Mouse (Mus musculus) erythroblast, adult 5-6 weeks (primary cell): Measurements from ENCODE around the gene Fchsd2. TPM values are rescaled to one million over a fixed set of nuclear protein-coding genes. Genes with fewer than 3 reads are reported as not detected.
A peak's percentile ranks its signal among the peaks of the same experiment; 100 is the strongest.

Experiments
- ATAC-seq: replicated peaks from 2 replicates; pipeline ENCODE4 v1.8.0; 2016; ENCODE audit warnings: moderate number of reproducible peaks, mild to moderate bottlenecking, moderate TSS enrichment, inconsistent platforms; ENCODE audit not compliant: poor library complexity, low FRiP score, severe bottlenecking
- total RNA-seq, 2 experiments: library from RNA; stranded (forward) in 1 of 2; stranded (reverse) in 1 of 2; fragments of 150-400 nt in 1 of 2; fragments of 200-764, 138-1000 nt in 1 of 2; gene quantifications; 2 replicates each; pipeline versions ENCODE4 v1.2.3 to v1.2.4; 2015 to 2017; ENCODE audit warnings: low replicate concordance in 2 of 2

The Fchsd2 gene
- total RNA-seq, 2 experiments from 2014 or later, result 6.7 to 12.8 TPM

- ATAC-seq, result peak; percentile 91
Measured at GRCm38 (mm10) chr7:101301881-101302456, 209.3 kb downstream of the Fchsd2 start, which contains the start of gene Atg16l2. Gene Atg16l2 (minus strand): TSS chr7:101302251.

GRCm38 (mm10) chr7:101302691-101303090, 210.0 kb downstream of the Fchsd2 start:
- ATAC-seq, result no peak

DNA sequence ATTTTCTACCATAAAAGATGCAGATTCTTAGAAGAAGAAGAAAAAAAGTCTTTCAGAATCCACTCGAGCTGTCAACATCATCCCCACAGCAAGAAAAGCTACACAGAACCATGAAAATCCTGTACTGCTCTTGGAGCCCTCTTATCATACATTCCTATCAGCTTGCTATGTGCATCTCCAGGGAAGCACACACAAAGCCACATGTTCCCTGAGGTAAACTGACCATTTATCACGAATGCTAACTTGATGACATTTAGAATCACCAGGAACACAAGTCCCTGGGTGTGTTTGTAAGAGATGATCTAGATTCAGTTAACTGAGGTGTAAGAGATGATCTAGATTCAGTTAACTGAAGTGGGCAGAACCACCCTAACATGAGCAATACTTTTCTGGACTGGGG, 214.2 kb downstream of the Fchsd2 start:
- ATAC-seq, result no peak

- no peak for ATAC-seq
Measured at GRCm38 (mm10) chr7:101309985-101310326, 217.3 kb downstream of the Fchsd2 start.

DNA sequence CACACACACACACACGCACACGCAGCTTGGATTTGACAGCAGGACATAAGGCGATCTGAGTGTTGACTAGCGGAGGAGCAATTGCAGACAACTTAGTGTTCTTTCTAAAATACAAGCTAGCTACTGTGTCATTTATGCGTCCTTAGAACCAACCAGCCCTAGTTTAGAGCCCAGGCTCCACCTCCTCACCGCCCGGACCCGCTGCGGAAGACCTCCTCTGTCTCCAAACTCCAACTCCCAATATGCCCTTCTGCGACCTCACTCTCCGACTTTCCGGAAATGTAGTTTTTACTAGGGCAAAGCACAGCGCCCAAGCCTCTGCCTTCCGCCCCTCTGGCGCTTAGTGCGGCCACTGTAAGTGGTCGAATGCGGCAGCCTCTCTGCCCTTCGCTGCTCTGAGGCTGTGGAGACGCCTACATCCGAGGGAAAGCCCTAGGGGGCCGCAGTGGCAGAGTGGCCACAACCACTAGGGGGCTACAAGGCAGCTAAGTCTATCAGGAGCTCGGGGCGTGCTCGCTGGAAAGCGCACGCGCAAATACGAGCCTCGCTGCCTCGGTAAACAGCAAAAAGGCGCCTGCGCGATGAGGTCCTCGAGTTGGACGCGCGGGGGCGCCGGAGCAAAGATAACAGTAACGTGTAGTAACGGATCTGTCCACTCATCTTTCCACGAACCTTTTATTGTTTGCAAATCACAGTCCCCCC, 217.8 kb downstream of the Fchsd2 start:
- peak; percentile 94 for ATAC-seq

GRCm38 (mm10) chr7:101311061-101311460, 218.4 kb downstream of the Fchsd2 start:
- ATAC-seq, result peak; percentile 15; the same call in 1 of the 2 replicates

DNA sequence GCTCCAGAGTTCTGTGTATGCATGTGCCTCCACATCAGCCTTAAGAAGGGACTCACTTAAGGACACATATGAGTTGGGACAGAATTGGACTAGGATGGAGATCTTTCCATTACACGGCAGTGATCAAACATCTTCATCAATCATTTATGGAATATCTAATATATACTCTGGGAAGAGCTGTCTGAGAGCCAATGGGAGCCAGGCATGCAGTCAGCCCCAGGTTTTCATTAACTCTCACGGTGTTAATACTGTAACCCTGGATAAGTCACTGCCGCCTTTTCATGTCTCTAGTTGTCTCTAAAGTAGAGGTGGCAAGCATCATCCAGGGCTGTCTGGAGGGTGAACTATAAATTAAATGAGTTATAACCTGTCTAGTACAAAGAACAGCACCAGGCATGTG, 220.4 kb downstream of the Fchsd2 start:
- no peak for ATAC-seq

DNA sequence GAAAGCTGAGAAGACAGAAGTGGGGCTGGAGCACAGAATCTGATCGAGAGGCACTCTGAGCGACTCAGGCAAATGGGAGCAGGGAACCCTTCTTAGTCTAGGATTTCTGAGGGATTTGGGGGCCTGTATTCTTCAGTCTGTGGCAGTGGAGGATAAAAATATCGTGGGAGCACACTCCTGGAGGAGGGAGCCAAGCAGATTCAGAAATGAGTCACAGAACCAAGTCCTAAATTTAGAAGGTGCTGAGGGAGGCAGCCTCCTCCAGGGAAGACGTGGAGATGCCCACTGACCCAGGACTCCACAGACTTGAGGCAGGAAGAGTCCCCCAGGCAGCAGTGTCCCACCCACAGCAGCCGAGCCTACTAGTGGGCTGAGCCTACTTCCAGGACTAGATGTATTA, 221.7 kb downstream of the Fchsd2 start:
- no peak for ATAC-seq

- ATAC-seq, result 0 out of 2 replicates have a peak, but pooled peaks have one; percentile 18
Measured at GRCm38 (mm10) chr7:101315699-101316098, 223.0 kb downstream of the Fchsd2 start.

DNA sequence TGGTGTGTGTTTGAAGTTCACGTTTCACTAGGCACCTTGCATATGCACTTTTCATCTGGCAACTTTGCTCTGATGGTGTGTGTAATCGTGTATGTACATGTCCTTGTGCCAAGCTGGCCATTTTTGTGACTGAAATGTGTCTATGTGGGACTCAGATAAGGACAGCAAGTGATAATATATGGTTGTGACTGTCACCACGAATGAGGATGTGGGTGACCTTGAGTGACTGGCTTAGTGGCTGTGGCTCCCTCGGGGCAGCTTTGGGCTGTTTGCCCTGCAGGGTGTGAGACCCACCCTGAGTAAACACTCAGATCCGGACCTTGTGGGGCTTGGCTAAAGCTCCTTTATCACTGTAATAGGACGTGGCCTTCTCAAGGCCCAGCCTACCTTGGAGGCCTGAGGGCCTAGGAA, 223.9 kb downstream of the Fchsd2 start:
- peak; percentile 48 for ATAC-seq

- ATAC-seq, result no peak; the same call in 1 of the 2 replicates
Measured at GRCm38 (mm10) chr7:101317014-101317413, 224.4 kb downstream of the Fchsd2 start, which contains the start of gene Stard10. Gene Stard10 (plus strand): TSS chr7:101317086.

DNA sequence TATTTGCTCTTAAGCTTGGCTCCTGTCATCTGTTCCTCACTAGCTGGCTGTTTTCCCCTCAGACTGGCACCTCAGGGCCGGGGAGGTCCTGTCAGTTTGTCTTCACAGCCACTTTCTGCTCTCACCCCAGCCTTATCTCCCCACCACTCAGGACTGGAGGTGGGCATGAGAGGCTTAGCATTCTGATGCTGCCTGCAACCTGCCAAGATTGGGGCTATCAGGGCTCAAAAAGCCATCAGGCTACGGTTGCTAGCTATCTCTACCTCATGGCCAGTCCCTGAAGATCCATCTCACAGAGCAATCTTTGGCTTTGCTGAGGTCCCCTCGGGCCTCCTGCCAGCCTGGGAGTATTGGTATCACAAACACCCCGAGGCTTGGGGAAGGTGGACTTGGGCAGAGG, 226.2 kb downstream of the Fchsd2 start:
- no peak for ATAC-seq

GRCm38 (mm10) chr7:101319796-101320195, 227.1 kb downstream of the Fchsd2 start:
- no peak for ATAC-seq

GRCm38 (mm10) chr7:101320399-101321217, 227.9 kb downstream of the Fchsd2 start:
- ATAC-seq, result no peak

- ATAC-seq, result peak; percentile 29
Measured at GRCm38 (mm10) chr7:101321218-101321827, 228.7 kb downstream of the Fchsd2 start.

DNA sequence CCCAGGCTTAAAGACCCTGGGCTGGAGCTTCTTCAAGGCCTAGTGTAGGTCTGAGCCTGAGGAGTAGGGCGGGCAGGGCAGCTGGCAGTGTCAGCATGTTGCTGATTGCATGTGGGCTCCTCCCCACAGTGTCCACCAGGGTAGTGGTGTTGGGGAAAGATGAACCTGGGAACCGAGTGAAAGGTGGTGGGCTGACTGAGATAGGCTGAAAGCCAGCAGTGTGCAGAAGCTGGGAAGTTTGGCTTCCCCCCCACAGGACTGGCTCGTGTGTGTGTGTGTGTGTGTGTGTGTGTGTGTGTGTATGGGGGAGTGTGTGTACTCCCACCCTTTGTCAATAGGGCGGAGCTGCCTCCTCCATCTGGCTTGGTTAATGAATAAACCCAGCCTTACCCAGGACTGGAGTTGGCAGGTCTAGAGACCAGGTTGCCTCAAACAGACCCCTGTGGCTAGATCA, 230.5 kb downstream of the Fchsd2 start:
- peak; percentile 67 for ATAC-seq

DNA sequence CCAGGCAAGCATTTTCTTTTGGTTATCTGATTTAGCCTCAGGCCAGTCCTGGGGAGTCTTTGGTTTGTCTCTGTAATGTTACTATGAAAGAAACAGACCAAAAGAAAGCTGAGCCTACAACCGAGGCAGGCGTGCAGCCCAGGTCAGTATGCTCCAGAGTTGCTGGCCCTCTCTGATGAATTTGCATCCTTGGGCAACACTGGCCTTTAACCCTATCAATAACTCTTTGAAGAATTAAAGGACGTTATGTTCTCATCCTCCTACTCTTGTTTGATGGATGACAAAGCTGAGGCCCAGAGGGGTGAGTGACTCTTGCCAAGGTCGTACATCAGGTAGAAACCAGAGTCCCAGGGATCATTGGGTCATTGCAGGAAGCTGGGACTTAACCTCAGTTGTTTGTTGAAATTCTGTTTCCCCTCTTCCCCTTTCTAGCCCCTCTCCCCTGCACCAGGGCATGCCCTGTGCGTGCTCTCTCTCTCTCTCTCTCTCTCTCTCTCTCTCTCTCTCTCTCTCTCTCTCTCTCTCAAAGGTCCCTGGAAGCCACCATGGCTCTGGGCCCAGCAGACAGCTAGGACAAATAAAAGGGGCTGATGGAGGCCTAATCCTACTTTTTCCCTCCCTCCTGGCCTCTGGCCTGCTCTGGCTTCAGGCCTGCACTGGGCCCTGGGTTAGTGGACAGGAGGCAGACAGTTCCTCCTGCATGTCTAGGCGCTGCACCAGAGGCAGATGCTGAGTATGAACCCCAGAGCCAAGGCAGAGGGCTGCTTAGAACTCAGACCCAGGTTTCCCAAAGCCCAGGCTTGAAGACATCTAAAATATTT, 231.7 kb downstream of the Fchsd2 start:
- ATAC-seq, result no peak

DNA sequence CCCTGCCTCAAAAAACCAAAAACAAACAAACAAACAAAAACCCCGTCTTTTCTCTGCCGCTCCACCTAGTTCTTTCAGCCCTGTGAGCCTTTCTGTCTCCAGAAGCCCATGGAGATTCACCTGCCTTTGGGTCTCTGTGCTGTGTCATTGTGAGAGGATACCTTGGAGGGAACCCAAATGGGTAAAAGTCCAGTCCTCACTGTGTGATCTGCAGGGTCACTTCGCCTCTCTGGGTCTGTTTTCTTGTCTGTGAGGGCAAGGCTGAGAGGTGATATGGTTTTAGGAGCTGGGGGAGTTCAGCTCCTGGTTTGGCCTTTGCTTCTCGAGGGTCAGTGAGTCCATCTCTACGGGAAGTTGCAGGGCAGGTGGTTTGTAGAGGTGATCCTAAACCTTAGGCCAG, 233.3 kb downstream of the Fchsd2 start:
- no peak for ATAC-seq

DNA sequence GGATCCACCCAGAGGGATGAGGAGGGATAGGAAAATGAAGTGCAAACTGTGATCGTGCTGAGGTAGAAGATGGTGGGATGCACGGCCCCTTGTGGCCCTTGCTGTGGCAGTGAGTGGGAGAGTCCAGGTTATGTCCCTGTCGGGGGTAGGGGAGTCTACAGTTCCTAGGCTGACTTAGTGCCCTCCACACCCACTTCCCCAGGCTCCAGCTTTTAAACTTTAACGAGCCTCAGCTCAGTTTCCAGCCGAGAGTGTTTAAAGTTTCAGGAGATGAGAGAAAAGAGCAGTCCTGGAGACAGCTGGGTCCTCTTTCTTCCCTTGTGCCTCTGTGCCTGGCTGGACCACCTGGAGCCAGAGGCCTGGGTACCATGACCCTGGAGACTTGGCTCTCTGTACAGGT, 234.6 kb downstream of the Fchsd2 start:
- no peak for ATAC-seq
